Mouse (Mus musculus): Measurements from ENCODE around the gene Ramp1. TPM values are rescaled to one million over a fixed set of nuclear protein-coding genes. Genes with fewer than 3 reads are reported as not detected.
A peak's percentile ranks its signal among the peaks of the same experiment; 100 is the strongest.

Gene Ramp1
- total and polyA plus RNA-seq, 2 experiments from 2014 or later, result 22.4 to 29.4 TPM

GRCm38 (mm10) chr1:91209785-91210184 is 30.2 kb downstream of the Ramp1 start:
- no peak for TF ChIP-seq CTCF (IDR thresholded peaks at IDR 0.05)
- no peak overlapping the region for H3K4me3 ChIP-seq (ENCODE audit: low read depth, low read length)
- H3K4me2 ChIP-seq (ENCODE audit: low read depth, low read length, poor library complexity, severe bottlenecking), result no peak overlapping the region
- H3K9ac ChIP-seq (replicated peaks; ENCODE audit: low read length, poor library complexity, severe bottlenecking), result no peak overlapping the region
- no peaks in the 10 kb centered on the region for H3K9me3 ChIP-seq (ENCODE audit: low read length)
- H3K36me3 ChIP-seq (ENCODE audit: insufficient read depth, low read length), result no peaks in the 10 kb centered on the region
- H3K4me1 ChIP-seq (ENCODE audit: insufficient read depth, low read length), result no peaks in the 10 kb centered on the region
- DNase-seq (ENCODE audit: low spot score) (peak; percentile 91), ATAC-seq (ENCODE audit: low FRiP score) (peak; percentile 85)
- H3K27me3 ChIP-seq (ENCODE audit: insufficient read depth, low read length), result no peaks in the 10 kb centered on the region
- H3K27ac ChIP-seq (ENCODE audit: low read depth, low read length), result peak overlapping the region; percentile 70
- 71% methylated on average over 6 of the region's 6 CpGs for WGBS

DNA sequence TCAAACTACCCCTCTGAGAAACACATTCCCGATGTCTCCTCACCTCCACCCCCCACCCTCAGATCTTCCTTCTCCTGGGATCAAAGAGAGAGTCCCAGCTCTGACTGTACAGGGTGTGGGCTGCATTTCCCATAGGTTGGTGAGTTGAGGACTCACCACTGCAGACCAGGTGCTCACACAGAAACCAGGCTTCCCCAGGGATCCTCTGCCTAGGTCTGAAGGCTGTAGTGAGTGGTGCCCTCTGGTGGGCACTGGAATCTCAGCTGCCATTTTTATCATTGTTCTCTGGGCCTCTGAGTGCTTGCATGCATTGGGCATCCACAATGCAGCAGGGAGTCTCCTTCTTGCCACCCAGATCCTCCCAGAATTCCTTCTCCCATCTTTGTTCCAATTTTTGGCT is 31.5 kb downstream of the Ramp1 start:
- DNase-seq (ENCODE audit: low spot score) (peak; percentile 88), ATAC-seq (ENCODE audit: low FRiP score) (peak; percentile 24; the same call in 1 of the 2 replicates)
- Histone ChIP-seq H3K27ac (ENCODE audit: low read depth, low read length) (peak overlapping the region; percentile 70), H3K4me3 (ENCODE audit: low read depth, low read length) (no peak overlapping the region), H3K4me1 (ENCODE audit: insufficient read depth, low read length) (no peaks in the 10 kb centered on the region), H3K27me3 (ENCODE audit: insufficient read depth, low read length) (no peaks in the 10 kb centered on the region), H3K4me2 (ENCODE audit: low read depth, low read length, poor library complexity, severe bottlenecking) (no peak overlapping the region), H3K9me3 (ENCODE audit: low read length) (no peaks in the 10 kb centered on the region), H3K36me3 (ENCODE audit: insufficient read depth, low read length) (no peaks in the 10 kb centered on the region), H3K9ac (replicated peaks; ENCODE audit: low read length, poor library complexity, severe bottlenecking) (no peak overlapping the region)
- TF ChIP-seq CTCF (IDR thresholded peaks at IDR 0.05), result peak; percentile 81
- WGBS, result 93% methylated on average over 1 of the region's 1 CpGs

DNA sequence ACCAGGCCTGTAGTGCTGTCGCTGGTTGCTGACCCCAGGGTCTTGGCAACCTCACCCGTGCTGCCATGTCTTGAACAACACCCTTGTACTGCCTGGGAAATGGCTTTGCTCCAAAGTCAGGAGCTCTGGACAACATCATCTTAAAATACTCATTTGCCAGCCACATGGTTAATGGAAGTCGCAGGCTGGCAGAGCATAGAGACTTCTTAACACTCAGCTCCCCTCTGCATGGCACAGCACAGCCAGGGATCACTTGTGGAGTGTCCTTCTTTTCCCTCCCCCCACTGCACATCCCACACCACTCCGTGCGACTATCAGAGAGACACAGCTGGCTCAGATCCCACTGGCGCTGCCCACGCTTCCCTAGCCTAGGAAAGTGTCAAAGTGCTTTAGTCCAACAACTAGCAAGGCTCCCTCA is 32.0 kb downstream of the Ramp1 start:
- TF ChIP-seq CTCF (IDR thresholded peaks at IDR 0.05), result no peak
- Histone ChIP-seq H3K4me1 (ENCODE audit: insufficient read depth, low read length) (no peaks in the 10 kb centered on the region), H3K36me3 (ENCODE audit: insufficient read depth, low read length) (no peaks in the 10 kb centered on the region), H3K4me2 (ENCODE audit: low read depth, low read length, poor library complexity, severe bottlenecking) (no peak overlapping the region), H3K27ac (ENCODE audit: low read depth, low read length) (peak overlapping the region; percentile 70), H3K9ac (replicated peaks; ENCODE audit: low read length, poor library complexity, severe bottlenecking) (no peak overlapping the region), H3K4me3 (ENCODE audit: low read depth, low read length) (no peak overlapping the region), H3K27me3 (ENCODE audit: insufficient read depth, low read length) (no peaks in the 10 kb centered on the region), H3K9me3 (ENCODE audit: low read length) (no peaks in the 10 kb centered on the region)
- DNase-seq (ENCODE audit: low spot score) (peak; percentile 66), ATAC-seq (ENCODE audit: low FRiP score) (peak; percentile 4; the same call in 1 of the 2 replicates)
- 67% methylated on average over 7 of the region's 7 CpGs for WGBS

- H3K27me3 ChIP-seq (ENCODE audit: insufficient read depth, low read length), result no peaks in the 10 kb centered on the region
- TF ChIP-seq CTCF (IDR thresholded peaks at IDR 0.05), result no peak
- H3K9me3 ChIP-seq (ENCODE audit: low read length), result no peaks in the 10 kb centered on the region
- H3K4me2 ChIP-seq (ENCODE audit: low read depth, low read length, poor library complexity, severe bottlenecking), result no peak overlapping the region
- WGBS, result 93% methylated on average over 1 of the region's 1 CpGs
- ATAC-seq (ENCODE audit: low FRiP score) (no peak), DNase-seq (ENCODE audit: low spot score) (no peak)
- 0 out of 2 replicates have a peak, but pooled peaks cover 3% of the 10 kb centered on the region for H3K4me1 ChIP-seq (ENCODE audit: insufficient read depth, low read length)
- H3K36me3 ChIP-seq (ENCODE audit: insufficient read depth, low read length), result no peaks in the 10 kb centered on the region
- H3K4me3 ChIP-seq (ENCODE audit: low read depth, low read length), result no peak overlapping the region
- no peak overlapping the region for H3K9ac ChIP-seq (replicated peaks; ENCODE audit: low read length, poor library complexity, severe bottlenecking)
- no peak overlapping the region for H3K27ac ChIP-seq (ENCODE audit: low read depth, low read length)
Measured at GRCm38 (mm10) chr1:91215264-91215663, 35.6 kb downstream of the Ramp1 start.

- Histone ChIP-seq H3K9me3 (ENCODE audit: low read length) (no peaks in the 10 kb centered on the region), H3K4me3 (ENCODE audit: low read depth, low read length) (no peak overlapping the region), H3K9ac (replicated peaks; ENCODE audit: low read length, poor library complexity, severe bottlenecking) (no peak overlapping the region), H3K27me3 (ENCODE audit: insufficient read depth, low read length) (no peaks in the 10 kb centered on the region), H3K36me3 (ENCODE audit: insufficient read depth, low read length) (no peaks in the 10 kb centered on the region), H3K27ac (ENCODE audit: low read depth, low read length) (no peak overlapping the region), H3K4me2 (ENCODE audit: low read depth, low read length, poor library complexity, severe bottlenecking) (no peak overlapping the region), H3K4me1 (ENCODE audit: insufficient read depth, low read length) (0 out of 2 replicates have a peak, but pooled peaks cover 3% of the 10 kb centered on the region)
- DNase-seq (ENCODE audit: low spot score) (no peak), ATAC-seq (ENCODE audit: low FRiP score) (no peak)
- 52% methylated on average over 1 of the region's 1 CpGs for WGBS
- no peak for TF ChIP-seq CTCF (IDR thresholded peaks at IDR 0.05)
Measured at GRCm38 (mm10) chr1:91215981-91216380, 36.4 kb downstream of the Ramp1 start.

GRCm38 (mm10) chr1:91216504-91217267 is 37.1 kb downstream of the Ramp1 start:
- no peak overlapping the region for H3K9ac ChIP-seq (replicated peaks; ENCODE audit: low read length, poor library complexity, severe bottlenecking)
- no peak overlapping the region for H3K4me2 ChIP-seq (ENCODE audit: low read depth, low read length, poor library complexity, severe bottlenecking)
- no peak for ATAC-seq (ENCODE audit: low FRiP score)
- no peaks in the 10 kb centered on the region for H3K27me3 ChIP-seq (ENCODE audit: insufficient read depth, low read length)
- no peaks in the 10 kb centered on the region for H3K36me3 ChIP-seq (ENCODE audit: insufficient read depth, low read length)
- H3K4me1 ChIP-seq (ENCODE audit: insufficient read depth, low read length), result 0 out of 2 replicates have a peak, but pooled peaks cover 3% of the 10 kb centered on the region
- no peak overlapping the region for H3K27ac ChIP-seq (ENCODE audit: low read depth, low read length)
- H3K9me3 ChIP-seq (ENCODE audit: low read length), result no peaks in the 10 kb centered on the region
- WGBS, result 48% methylated on average over 10 of the region's 10 CpGs
- TF ChIP-seq CTCF (IDR thresholded peaks at IDR 0.05), result no peak
- DNase-seq (ENCODE audit: low spot score), result no peak
- no peak overlapping the region for H3K4me3 ChIP-seq (ENCODE audit: low read depth, low read length)

Data from midbrain, postnatal 0 days (tissue).